Mouse (Mus musculus) lung, embryonic 15.5 days (tissue): ENCODE data around the gene Ppip5k2. TPM values are rescaled to one million over a fixed set of nuclear protein-coding genes. Genes with fewer than 3 reads are reported as not detected.

Experiments used
- ATAC-seq: fragments of 200-750 bp; cut with Nextera tagmentation; 2 replicates; pipeline ENCODE4 v1.8.0; 2017; ENCODE audit warnings: moderate number of reproducible peaks, borderline replicate concordance; ENCODE audit not compliant: low FRiP score, low TSS enrichment; ENCODE audit errors: extremely low read depth
- H3K27ac ChIP-seq: fragments of 300-500 bp; sonication (generic); 2 replicates; pipeline ENCODE4 v1.5.1; 2015; ENCODE audit warnings: moderate library complexity, mild to moderate bottlenecking, inconsistent platforms
- H3K27me3 ChIP-seq: fragments of 300-500 bp; sonication (generic); 2 replicates; pipeline ENCODE4 v1.6.1; 2015; ENCODE audit warnings: inconsistent platforms
- H3K36me3 ChIP-seq: fragments of 300-500 bp; sonication (generic); 2 replicates; pipeline ENCODE4 v1.6.1; 2015; ENCODE audit warnings: inconsistent platforms
- H3K4me1 ChIP-seq: fragments of 300-500 bp; sonication (generic); 2 replicates; pipeline ENCODE4 v1.6.1; 2015; ENCODE audit warnings: inconsistent platforms
- H3K4me2 ChIP-seq: fragments of 300-500 bp; sonication (generic); 2 replicates; pipeline ENCODE4 v1.6.1; 2015; ENCODE audit warnings: inconsistent platforms, mild to moderate bottlenecking, moderate library complexity
- H3K4me3 ChIP-seq: fragments of 300-500 bp; sonication (generic); 2 replicates; pipeline ENCODE4 v1.5.1; 2015; ENCODE audit warnings: mild to moderate bottlenecking, inconsistent platforms
- H3K9ac ChIP-seq: fragments of 300-500 bp; sonication (generic); 2 replicates; pipeline ENCODE4 v1.6.1; 2015; ENCODE audit warnings: inconsistent platforms
- H3K9me3 ChIP-seq: fragments of 300-500 bp; sonication (generic); 2 replicates; pipeline ENCODE4 v1.6.1; 2016; ENCODE audit warnings: inconsistent platforms
- WGBS: fragments of 180-500 bp; shearing (Covaris S2); methylation state at CpG from one replicate; pipeline ENCODE4 v1.1.7; 2015; 5-methylcytosine and 5-hydroxymethylcytosine counted together
- polyA plus RNA-seq: library from polyadenylated mRNA; unstranded; fragments of >200 nt; fragmentation: Nextera tagmentation; extraction: Ambion mirVana; gene quantifications from 2 replicates; pipeline ENCODE4 v1.2.1, GENCODE M21; 2015

Ppip5k2 gene
- polyA plus RNA-seq, 1 experiment from 2014 or later: 26.2 TPM

GRCm38 (mm10) chr1:97753216-97753615 is 17.0 kb downstream of the Ppip5k2 start:
- H3K27me3 ChIP-seq: no peaks in the 10 kb centered on the region
- H3K27ac ChIP-seq: no peak overlapping the region
- no peaks in the 10 kb centered on the region for H3K9me3 ChIP-seq
- no peak overlapping the region for H3K4me2 ChIP-seq
- H3K9ac ChIP-seq: no peak overlapping the region
- peaks cover 25% of the 10 kb centered on the region for H3K36me3 ChIP-seq
- H3K4me1 ChIP-seq: no peaks in the 10 kb centered on the region
- H3K4me3 ChIP-seq: no peak overlapping the region
- ATAC-seq: no peak

- H3K4me1 ChIP-seq: no peaks in the 10 kb centered on the region
- H3K36me3 ChIP-seq: peaks cover 29% of the 10 kb centered on the region
- no peak overlapping the region for H3K4me2 ChIP-seq
- no peaks in the 10 kb centered on the region for H3K9me3 ChIP-seq
- WGBS: 87% methylated on average over 3 of the region's 3 CpGs
- no peaks in the 10 kb centered on the region for H3K27me3 ChIP-seq
- H3K4me3 ChIP-seq: no peak overlapping the region
- H3K9ac ChIP-seq: no peak overlapping the region
- ATAC-seq: no peak
- no peak overlapping the region for H3K27ac ChIP-seq
Measured at GRCm38 (mm10) chr1:97748163-97748562, 22.0 kb downstream of the Ppip5k2 start.

- H3K4me3 ChIP-seq: no peak overlapping the region
- H3K27me3 ChIP-seq: no peaks in the 10 kb centered on the region
- no peaks in the 10 kb centered on the region for H3K9me3 ChIP-seq
- ATAC-seq: no peak
- no peaks in the 10 kb centered on the region for H3K4me1 ChIP-seq
- H3K4me2 ChIP-seq: no peak overlapping the region
- no peak overlapping the region for H3K27ac ChIP-seq
- H3K9ac ChIP-seq: no peak overlapping the region
- H3K36me3 ChIP-seq: peaks cover 30% of the 10 kb centered on the region
- WGBS: 94% methylated on average over 7 of the region's 7 CpGs
Measured at GRCm38 (mm10) chr1:97746261-97746660, 23.9 kb downstream of the Ppip5k2 start.

- WGBS: 69% methylated on average over 4 of the region's 4 CpGs
- Histone ChIP-seq H3K9ac (no peak overlapping the region), H3K27ac (no peak overlapping the region), H3K4me3 (no peak overlapping the region), H3K36me3 (peaks cover 34% of the 10 kb centered on the region), H3K27me3 (no peaks in the 10 kb centered on the region), H3K9me3 (no peaks in the 10 kb centered on the region), H3K4me1 (no peaks in the 10 kb centered on the region), H3K4me2 (no peak overlapping the region)
- no peak for ATAC-seq
Measured at GRCm38 (mm10) chr1:97745712-97746111, 24.5 kb downstream of the Ppip5k2 start.

GRCm38 (mm10) chr1:97743063-97743462 is 27.1 kb downstream of the Ppip5k2 start:
- WGBS: 90% methylated on average over 1 of the region's 1 CpGs
- no peak for ATAC-seq
- Histone ChIP-seq H3K36me3 (peaks cover 39% of the 10 kb centered on the region), H3K9me3 (no peaks in the 10 kb centered on the region), H3K4me3 (no peak overlapping the region), H3K27me3 (no peaks in the 10 kb centered on the region), H3K4me2 (no peak overlapping the region), H3K4me1 (no peaks in the 10 kb centered on the region), H3K9ac (no peak overlapping the region), H3K27ac (no peak overlapping the region)

GRCm38 (mm10) chr1:97729339-97729738 is 40.9 kb downstream of the Ppip5k2 start:
- Histone ChIP-seq H3K9ac (no peak overlapping the region), H3K27me3 (no peaks in the 10 kb centered on the region), H3K27ac (no peak overlapping the region), H3K9me3 (no peaks in the 10 kb centered on the region), H3K36me3 (peaks cover 16% of the 10 kb centered on the region; the same call in 1 of the 2 replicates), H3K4me1 (no peaks in the 10 kb centered on the region), H3K4me2 (no peak overlapping the region), H3K4me3 (no peak overlapping the region)
- no peak for ATAC-seq
- 68% methylated on average over 1 of the region's 1 CpGs for WGBS

- no peaks in the 10 kb centered on the region for H3K4me1 ChIP-seq
- no peak overlapping the region for H3K4me3 ChIP-seq
- H3K9ac ChIP-seq: no peak overlapping the region
- no peak overlapping the region for H3K4me2 ChIP-seq
- no peak for ATAC-seq
- H3K27ac ChIP-seq: no peak overlapping the region
- H3K36me3 ChIP-seq: peaks cover 17% of the 10 kb centered on the region
- H3K9me3 ChIP-seq: no peaks in the 10 kb centered on the region
- no peaks in the 10 kb centered on the region for H3K27me3 ChIP-seq
- 59% methylated on average over 2 of the region's 2 CpGs for WGBS
Measured at GRCm38 (mm10) chr1:97726730-97727129, 43.5 kb downstream of the Ppip5k2 start.

GRCm38 (mm10) chr1:97718440-97718839 is 51.8 kb downstream of the Ppip5k2 start:
- no peaks in the 10 kb centered on the region for H3K4me1 ChIP-seq
- WGBS: 88% methylated on average over 9 of the region's 9 CpGs
- no peak overlapping the region for H3K27ac ChIP-seq
- ATAC-seq: no peak
- no peak overlapping the region for H3K4me2 ChIP-seq
- H3K4me3 ChIP-seq: no peak overlapping the region
- H3K27me3 ChIP-seq: no peaks in the 10 kb centered on the region
- peaks cover 25% of the 10 kb centered on the region for H3K36me3 ChIP-seq
- no peak overlapping the region for H3K9ac ChIP-seq
- no peaks in the 10 kb centered on the region for H3K9me3 ChIP-seq

- H3K27me3 ChIP-seq: no peaks in the 10 kb centered on the region
- no peaks in the 10 kb centered on the region for H3K4me1 ChIP-seq
- peaks cover 26% of the 10 kb centered on the region; the same call in 1 of the 2 replicates for H3K36me3 ChIP-seq
- H3K4me3 ChIP-seq: no peak overlapping the region
- H3K27ac ChIP-seq: no peak overlapping the region
- H3K9ac ChIP-seq: no peak overlapping the region
- no peak overlapping the region for H3K4me2 ChIP-seq
- no peak for ATAC-seq
- 81% methylated on average over 11 of the region's 11 CpGs for WGBS
- no peaks in the 10 kb centered on the region for H3K9me3 ChIP-seq
Measured at GRCm38 (mm10) chr1:97714334-97714868, 55.8 kb downstream of the Ppip5k2 start.

- Histone ChIP-seq H3K27ac (no peak overlapping the region), H3K27me3 (no peaks in the 10 kb centered on the region), H3K36me3 (peaks cover 22% of the 10 kb centered on the region), H3K9ac (no peak overlapping the region), H3K9me3 (no peaks in the 10 kb centered on the region), H3K4me3 (no peak overlapping the region), H3K4me2 (no peak overlapping the region), H3K4me1 (no peaks in the 10 kb centered on the region)
- WGBS: 77% methylated on average over 3 of the region's 3 CpGs
- no peak for ATAC-seq
Measured at GRCm38 (mm10) chr1:97710520-97710919, 59.7 kb downstream of the Ppip5k2 start.

GRCm38 (mm10) chr1:97705389-97705788 is 64.8 kb downstream of the Ppip5k2 start:
- peaks cover 11% of the 10 kb centered on the region for H3K36me3 ChIP-seq
- no peak for ATAC-seq
- no peaks in the 10 kb centered on the region for H3K4me1 ChIP-seq
- H3K4me2 ChIP-seq: no peak overlapping the region
- H3K9ac ChIP-seq: no peak overlapping the region
- H3K27ac ChIP-seq: no peak overlapping the region
- no peaks in the 10 kb centered on the region for H3K27me3 ChIP-seq
- H3K4me3 ChIP-seq: no peak overlapping the region
- H3K9me3 ChIP-seq: no peaks in the 10 kb centered on the region

GRCm38 (mm10) chr1:97704646-97705045 is 65.6 kb downstream of the Ppip5k2 start:
- no peak overlapping the region for H3K27ac ChIP-seq
- H3K4me1 ChIP-seq: no peaks in the 10 kb centered on the region
- no peaks in the 10 kb centered on the region for H3K9me3 ChIP-seq
- H3K36me3 ChIP-seq: peaks cover 11% of the 10 kb centered on the region
- no peak overlapping the region for H3K9ac ChIP-seq
- H3K4me2 ChIP-seq: no peak overlapping the region
- WGBS: 81% methylated on average over 1 of the region's 1 CpGs
- no peaks in the 10 kb centered on the region for H3K27me3 ChIP-seq
- H3K4me3 ChIP-seq: no peak overlapping the region
- no peak for ATAC-seq
